Mouse (Mus musculus): ENCODE results near the gene Stub1. TPM values are rescaled to one million over a fixed set of nuclear protein-coding genes. Genes with fewer than 3 reads are reported as not detected.
A peak's percentile ranks its signal among the peaks of the same experiment; 100 is the strongest.

The Stub1 gene
- total RNA-seq, 2 experiments from 2014 or later: 171 to 173 TPM

DNA sequence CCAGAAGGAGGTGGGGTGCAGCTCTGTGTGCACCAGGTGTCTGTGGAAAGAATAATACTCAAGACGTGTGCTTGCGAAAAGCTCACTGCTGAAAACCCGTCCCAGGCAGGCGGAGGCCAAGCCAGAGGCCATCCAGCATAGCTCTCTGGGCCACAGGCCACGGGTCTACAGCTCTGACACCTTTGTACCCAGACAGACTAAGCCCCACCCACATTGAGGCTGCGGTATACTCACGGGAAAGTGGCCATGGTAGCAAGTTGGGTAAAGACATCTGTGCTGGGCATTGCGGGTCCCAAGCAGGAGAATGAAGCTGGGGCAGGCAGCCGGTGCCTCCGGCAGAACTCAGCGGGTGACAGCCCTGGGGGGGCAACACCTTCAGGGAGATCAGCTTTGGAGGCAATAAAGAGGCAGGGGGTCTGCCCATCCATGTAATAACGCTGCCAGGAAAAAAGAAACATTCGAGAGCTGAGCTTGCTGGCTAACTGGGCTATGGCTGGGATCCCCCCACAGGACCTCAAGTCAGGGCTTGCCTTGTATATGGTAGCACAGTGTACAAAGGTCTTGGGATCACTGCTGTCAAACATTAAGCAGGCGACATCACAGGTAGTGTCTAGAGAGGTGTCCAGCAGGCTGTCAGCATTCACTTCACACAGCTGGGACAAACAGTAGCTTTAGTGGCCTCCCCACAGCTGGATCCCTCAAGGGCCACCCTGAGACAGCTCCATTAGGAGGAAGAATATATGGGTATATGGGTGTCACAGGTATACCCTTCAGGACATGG is 6.4 kb upstream of the Stub1 start:
- intact Hi-C loops (cut with DNase I): no loop called here
- DNase-seq (ENCODE audit: low spot score in 2 of 2): no peak

DNA sequence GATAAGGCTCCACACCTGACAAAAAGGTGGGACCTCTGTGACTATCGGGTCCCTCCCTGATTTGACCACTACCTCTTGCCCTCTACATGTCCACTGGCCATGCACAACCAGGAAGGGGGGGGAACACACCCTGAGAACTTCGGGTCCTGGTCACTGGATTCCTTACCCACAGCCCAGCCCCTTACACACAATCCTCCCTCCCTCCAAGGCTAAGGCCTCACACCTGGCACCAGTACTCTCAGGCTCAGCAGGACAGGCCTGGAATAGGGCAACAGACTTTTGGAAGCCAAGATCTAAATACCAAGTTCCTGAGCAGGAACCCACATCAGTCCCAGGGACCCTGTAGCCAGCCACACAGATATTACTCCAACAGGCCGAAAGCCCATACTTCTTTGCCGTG is 5.7 kb upstream of the Stub1 start:
- intact Hi-C loops (cut with DNase I): no loop called here
- no peak for DNase-seq (ENCODE audit: low spot score in 2 of 2)

DNA sequence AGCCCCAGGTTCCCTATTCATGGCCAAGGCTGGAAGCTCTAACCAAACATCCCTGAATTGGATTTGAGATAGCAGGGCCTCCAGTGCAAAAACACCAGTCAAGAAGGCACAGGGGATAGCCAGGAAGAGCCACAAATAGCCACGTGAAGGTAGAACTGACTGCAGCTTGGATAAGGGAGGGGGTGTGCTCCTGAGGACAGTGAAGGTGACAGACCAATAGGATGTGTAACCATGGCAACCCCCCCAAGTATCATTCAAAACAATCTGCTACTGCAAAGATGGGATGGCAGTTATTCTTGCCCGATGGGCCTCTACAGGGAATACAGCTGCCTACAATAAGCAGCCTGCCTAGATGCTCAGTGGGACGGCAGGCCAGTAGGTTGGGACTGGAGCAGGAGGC is 4.3 kb upstream of the Stub1 start:
- DNase-seq (ENCODE audit: low spot score in 2 of 2): peak; percentile 26 to 52
- intact Hi-C loops (cut with DNase I): no loop called here

DNA sequence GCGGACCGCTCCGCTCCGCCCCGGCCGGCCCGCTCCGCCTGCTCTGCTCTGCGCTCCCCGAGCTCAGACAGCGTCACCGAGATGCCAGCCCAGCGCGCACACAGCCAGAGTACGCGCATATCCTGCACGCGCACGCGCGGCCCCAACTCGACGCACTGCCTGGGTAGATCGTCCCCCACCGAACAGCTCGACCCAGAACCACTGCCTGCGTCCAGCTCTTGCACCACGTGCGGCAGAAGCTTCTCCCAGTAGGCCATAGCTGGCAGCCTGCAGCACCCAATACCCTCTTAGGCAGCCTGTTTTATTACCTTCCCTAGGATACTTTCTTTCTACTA is 3.8 kb upstream of the Stub1 start, which contains the start of gene Rhbdl1:
Gene Rhbdl1, minus strand, starts transcription at position 220 of the 335 bp plus-strand sequence.
- DNase-seq (ENCODE audit: low spot score in 2 of 2): peak; percentile 87 to 94
- intact Hi-C loops (cut with DNase I): no loop called here

DNA sequence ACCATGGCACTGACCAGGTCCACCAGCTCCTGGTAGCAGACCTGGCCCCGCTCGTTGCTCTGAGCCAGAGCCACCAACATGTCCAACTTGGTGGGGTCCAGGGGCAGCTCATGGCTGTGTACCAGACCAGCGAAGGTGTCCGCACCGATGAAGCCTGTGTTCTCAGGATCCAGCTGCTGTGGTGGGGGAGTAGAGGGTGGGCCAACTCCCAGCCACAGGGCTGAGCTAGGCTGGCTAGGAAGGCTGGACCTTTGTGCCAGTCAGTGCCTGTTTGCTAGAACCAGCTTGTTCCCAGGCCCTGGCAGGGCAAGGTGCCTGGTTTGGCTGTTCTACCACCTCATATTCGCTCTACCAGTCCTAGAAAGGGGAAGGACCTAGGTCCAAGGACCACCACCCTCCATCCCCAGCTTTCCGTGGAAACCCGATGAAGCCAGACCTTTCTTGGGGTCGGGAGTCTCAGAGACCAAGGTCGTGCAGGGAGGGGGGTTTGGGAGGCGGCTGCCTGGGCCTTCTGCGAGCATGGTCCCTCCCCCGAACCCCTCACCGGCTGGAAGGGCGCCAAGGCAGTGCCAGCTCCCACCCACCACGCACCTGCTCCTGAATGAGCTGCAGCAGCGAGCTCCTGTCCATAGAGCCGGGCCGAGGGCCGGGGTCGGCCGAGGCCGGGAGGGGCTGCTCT is 3.3 kb upstream of the Stub1 start:
- DNase-seq (ENCODE audit: low spot score in 2 of 2): no peak
- intact Hi-C loops (cut with DNase I): no loop called here

DNA sequence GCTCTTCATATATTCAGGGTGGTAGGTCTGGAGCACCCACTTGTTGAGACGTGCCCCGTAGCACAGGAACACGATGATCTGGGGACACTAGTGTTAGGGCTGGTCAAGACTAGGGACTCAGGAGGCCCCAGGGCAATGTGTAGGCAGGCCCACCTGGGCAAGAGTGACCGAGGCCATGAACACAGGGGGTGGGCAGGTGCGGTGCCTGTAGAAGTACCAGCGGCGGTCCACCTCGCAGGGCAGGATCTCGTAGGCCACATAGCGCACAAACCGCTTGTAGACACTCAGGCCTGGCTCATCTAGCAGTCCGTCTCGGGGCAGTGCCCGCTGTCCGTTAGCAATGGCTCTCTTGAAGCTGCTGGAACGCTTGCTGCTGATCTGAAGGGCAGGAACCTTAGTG is 2.6 kb upstream of the Stub1 start:
- intact Hi-C loops (cut with DNase I): no loop called here
- DNase-seq (ENCODE audit: low spot score in 2 of 2): no peak

DNA sequence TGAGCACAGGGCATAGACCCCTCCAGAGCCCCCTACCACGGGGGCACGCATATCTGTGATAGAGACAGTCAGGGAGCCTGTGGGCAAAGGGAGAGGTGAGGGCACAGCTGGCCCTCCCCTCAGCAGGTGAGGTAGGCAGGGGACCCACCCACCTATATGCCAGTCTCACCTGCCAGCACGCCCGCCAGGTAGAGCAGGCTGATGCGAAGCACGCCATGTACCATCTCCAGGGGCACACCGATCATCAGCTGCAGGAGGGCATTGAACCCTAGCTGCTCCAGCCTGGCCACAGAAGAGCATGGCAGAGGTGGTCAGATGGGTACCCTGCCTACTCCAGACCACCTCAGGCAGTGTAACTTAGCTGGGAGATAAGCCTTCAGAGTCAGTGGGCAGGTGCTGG is 2.1 kb upstream of the Stub1 start:
- intact Hi-C loops (cut with DNase I): no loop called here
- DNase-seq (ENCODE audit: low spot score in 2 of 2): no peak

DNA sequence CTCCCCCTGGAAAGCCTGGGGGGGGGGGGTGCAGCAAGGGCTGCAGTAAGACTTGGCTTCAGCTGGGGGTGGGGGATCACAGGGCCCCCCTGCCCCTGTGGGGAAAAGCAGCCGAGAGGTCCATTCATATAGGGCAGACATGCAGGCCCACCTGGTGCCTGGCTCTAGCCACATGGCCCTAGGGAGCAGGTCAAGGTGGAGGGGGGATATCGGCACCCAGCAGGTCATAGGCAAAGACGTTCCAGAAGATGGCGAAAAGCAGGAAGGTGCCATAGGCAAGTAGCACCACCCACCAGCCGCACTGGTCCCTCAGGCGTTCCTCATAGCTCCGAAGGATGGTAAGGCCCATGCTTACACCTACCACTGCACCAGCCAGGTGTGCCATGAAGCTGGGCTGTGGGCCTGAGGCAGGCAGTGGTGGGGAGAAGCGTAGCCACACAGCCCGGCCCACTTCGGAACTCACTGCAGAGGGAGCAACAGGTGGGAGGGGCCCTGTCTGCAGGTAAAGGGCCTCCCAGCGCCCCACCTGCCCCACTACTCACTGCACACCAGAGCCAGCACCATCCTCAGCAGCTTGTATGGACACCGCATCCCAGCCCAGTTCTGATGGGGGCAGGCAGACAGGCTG is 1.5 kb upstream of the Stub1 start:
- intact Hi-C loops (cut with DNase I): no loop called here
- no peak for DNase-seq (ENCODE audit: low spot score in 2 of 2)

DNA sequence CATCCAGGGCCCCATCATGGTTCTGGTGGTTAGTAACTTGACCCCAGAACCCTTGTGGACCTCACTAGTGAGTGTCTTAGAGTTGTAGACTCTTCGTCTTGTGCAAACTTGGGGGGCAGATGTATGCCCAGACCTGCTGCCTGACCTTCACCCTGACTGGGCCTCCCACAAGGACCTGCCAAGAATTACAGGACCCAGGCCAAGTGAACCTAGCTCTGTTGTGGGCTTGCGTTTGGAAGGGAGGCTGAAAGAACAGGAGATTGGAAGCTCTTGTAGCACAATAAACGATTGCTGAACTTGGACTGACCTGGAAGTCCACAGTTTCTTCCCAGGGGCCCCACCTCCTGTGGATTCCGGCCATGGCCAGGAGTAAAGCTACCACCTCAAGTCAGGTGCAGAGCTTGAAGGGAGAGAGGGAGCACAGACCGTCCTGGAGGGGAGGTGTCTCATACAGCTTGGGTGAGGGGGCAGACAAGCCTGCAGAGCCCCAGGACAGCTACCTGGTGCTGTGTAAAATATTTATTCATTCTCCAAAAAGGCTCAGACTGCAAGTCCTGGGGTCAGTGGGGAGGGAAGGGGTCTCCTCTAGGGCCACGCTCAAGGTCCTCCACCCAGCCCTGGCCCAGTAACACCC is 874 bp upstream of the Stub1 start:
- no peak for DNase-seq (ENCODE audit: low spot score in 2 of 2)
- intact Hi-C loops (cut with DNase I): no loop called here

DNA sequence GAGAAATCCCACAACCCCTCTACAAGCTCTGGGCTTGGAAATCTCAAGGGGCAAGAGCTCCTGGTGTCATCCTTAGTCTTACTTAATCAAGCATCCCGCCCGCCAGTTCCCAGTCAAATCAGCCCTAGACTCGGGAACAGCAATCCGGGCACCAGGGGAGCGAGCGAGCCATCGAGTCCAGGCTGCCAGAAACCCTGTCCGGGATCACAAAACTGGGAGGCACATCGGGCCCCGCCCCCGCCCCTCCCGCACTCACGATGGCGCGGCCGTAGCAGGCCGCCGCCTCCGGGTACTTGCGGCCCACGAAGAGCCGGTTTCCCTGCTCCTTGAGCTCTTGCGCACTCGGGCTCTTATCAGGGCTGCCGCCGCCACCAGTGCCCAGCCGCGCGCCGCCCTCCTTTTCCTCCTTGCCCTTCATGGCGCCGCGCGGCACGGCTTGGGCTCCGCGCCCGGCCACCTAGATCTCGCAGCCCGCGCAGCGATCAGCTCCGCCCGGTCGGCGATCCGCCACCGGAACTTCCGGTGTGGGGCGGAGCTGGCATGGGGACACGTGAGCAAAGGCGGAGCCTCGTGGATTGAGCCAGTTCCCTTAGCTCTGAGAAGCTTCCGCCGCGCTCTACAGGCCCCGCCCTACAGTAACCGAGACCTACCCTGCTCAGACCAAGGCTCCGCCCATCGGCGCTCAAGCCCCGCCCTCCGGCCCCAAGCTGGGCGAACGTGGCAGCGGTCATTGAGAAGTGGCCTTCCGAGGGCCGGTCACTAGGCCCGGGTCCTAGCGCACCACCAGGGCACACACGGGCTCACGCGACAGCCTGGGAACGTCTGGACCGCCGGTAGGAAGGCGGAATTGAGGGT is 541 bp downstream of the Stub1 start:
- intact Hi-C loops (cut with DNase I): no loop called here

DNA sequence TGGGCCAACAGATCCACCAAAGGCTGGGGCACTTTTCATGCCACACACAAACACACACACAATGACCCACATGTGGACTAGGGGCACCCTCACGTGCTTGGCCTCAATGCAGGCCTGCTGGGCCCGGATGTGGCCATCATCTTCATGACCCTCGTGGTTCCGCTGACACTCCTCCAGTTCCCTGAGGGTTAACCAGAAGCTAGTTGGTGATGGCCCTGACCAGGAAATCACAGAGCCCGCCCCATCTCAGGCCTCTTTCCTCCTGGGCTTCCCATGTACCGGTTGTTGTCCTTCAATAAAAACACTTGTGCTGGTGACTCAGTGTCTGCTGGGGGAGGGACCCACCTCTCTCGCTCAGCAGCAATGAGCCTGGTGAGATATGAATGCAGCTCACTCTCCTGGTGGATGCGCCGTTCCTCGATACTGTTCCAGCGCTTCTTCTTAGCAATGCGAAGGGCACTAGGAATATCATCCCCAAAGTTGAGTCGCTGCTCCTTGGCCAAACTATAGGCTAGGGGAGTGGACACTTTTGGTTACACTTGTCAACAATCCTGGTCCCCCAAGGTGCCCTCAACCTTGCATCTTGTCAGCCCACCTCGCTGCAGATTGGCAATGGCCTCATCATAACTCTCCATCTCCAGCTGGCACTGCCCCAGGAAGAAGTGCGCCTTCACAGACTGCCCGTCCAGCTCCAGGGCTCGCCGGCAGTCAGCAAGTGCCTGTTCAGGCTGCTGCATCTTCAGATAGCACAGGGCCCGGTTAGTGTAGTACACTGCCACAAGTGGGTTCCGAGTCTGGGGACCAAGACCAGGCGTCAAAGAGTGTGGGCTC is 1.5 kb downstream of the Stub1 start:
- no peak for DNase-seq (ENCODE audit: low spot score in 2 of 2)
- intact Hi-C loops (cut with DNase I): no loop called here

More for the DNA sequence above, 541 bp downstream of the Stub1 start:
- peak; percentile 98 to 99 for DNase-seq (ENCODE audit: low spot score in 2 of 2)

DNA sequence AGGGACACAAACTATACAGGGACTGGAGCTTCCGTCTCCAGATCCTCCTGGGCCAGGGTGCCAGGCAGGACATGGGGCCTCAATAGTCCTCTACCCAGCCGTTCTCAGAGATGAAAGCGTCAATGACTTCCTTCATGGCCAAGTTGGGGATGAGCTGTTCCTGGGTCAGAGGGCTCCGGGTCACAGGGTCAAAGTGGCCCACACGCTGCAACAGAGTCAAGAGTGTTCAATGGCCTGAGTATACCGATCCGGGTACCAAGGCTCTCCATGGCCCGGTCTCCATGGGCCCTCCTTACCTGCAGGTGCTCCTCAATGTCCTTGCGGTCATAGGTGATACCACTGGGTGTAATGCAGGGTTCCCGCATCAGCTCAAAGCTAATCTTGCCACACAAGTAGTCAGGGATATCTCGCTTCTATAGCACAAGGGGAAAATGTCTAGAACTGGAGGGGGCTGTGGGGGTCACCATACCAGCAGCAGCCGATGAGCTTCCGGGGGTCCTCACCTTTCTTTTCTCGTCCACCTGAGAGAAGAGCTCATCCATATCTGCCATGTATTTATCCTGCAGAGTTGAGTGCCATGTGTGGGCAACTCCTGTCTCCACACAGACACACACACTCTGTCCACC is 2.3 kb downstream of the Stub1 start:
- DNase-seq (ENCODE audit: low spot score in 2 of 2): no peak
- intact Hi-C loops (cut with DNase I): no loop called here

DNA sequence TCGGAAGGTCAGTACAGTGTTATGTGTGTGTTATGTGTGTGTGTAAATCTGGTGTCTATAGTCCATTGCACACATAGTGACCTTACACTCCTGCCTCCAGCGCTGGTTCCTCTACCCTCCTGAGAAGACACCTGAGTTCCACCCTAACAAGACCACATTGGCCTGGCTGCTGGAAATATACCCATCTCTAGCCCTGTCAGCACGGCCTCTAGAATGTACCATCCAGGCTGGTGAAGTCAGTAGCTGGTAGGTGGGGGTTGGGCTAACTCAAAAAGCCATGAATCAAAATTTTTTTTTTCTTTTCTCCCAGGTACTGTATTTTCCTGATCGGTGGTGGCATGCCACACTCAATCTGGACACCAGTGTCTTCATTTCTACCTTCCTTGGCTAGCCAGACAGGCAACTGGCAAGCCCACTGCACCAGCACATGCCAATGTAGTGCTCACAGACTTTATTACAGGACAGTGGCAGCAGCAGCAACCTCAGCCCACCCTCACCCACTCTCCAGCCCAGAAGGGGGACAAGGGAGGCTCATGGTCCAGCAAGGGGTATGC is 2.9 kb downstream of the Stub1 start:
- intact Hi-C loops (cut with DNase I): no loop called here
- no peak for DNase-seq (ENCODE audit: low spot score in 2 of 2)

DNA sequence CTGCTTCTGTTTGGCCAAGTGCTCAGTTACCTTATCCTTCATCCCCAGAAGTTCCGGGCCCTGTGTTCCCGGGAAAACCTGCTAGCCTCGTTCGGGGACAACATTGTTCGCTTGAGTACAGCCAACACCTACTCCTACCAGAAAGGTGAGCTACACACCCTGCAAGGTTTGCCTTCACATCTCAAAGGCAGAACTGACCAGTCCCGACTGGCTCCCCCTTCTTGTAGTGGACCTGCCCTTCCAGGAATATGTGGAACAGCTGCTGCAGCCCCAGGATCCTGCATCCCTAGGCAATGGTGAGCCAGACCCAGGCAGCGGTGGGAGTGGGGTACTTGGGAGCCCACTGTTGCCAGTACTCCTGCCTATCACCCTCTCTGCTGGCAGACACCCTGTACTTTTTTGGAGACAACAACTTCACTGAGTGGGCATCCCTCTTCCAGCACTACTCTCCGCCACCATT is 3.6 kb downstream of the Stub1 start:
- intact Hi-C loops (cut with DNase I): no loop called here
- no peak for DNase-seq (ENCODE audit: low spot score in 2 of 2)

DNA sequence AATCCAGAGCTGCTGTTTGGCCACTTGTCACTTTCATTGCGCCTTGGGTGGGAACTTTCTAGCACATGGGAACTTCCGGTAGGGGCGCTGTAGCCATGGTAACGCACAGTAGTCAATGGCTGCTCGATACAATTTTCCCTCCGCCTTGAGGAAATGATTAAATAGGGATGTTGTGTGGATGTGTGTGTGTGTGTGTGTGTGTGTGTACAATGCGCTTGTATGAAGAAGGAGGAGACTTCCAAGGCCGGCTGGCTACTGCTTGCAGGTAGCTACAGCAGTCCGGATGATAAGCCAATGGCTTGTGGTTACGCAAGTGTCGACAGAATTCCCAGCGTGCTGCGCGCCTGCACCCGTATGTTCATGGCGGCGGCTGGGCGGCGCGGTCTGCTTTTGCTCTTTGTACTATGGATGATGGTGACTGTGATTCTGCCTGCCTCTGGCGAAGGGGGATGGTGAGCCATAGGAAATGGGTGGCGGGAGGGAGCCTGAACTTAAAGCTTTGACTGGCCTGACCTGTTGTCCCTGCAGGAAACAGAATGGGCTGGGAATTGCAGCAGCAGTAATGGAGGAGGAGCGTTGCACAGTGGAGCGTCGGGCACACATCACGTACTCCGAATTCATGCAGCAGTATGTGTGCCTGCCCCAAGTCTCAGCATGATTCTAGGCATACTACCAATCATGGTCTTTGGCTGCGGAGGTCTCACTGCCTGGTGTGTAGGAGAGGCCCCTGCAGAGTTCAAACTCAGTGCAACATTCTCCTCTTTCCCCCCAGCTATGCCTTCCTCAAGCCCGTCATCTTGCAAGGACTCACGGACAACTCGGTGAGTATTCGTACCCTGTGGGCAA is 4.3 kb downstream of the Stub1 start, which contains the start of gene Jmjd8:
Gene Jmjd8, plus strand, starts transcription at position 156 of the 846 bp plus-strand sequence.
- peak; percentile 90 to 92 for DNase-seq (ENCODE audit: low spot score in 2 of 2)
- intact Hi-C loops (cut with DNase I): no loop called here

DNA sequence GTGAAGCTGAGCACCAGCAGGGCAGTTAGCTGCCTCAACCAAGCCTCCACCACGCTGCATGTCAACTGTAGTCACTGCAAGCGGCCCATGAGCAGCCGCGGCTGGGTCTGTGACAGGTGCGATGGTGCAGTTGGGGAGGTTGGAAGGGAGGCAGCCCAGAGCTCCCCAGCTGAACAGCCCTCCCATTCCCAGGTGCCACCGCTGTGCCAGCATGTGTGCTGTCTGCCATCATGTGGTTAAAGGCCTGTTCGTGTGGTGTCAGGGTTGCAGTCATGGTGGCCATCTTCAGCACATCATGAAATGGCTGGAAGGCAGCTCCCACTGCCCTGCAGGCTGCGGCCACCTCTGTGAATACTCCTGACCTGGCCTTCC is 5.0 kb downstream of the Stub1 start:
- no peak for DNase-seq (ENCODE audit: low spot score in 2 of 2)

More for the DNA sequence above, 5.0 kb downstream of the Stub1 start:
- intact Hi-C loops (cut with DNase I): no loop called here
